Comparison of ENCODE assay signal across 8 mouse cellular contexts in the genomic region with DNA sequence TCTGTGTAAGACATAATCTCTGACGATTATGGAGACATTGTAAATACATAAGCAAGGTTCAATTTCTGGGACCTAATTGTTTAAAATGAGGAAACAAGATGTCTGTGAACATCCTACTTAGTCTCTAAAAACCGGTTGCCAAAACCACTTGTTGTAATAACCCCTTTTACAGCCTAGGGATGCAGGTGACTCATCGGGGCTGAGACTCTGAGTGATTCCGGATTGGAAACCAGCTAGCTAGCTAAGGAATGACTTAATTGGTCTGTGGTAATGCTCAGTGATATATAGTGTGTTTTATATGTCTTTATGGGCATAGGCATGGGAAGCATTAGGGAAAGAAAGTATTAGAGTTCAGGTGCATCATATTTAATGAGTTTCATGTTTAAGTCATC. TPM values are rescaled to one million over a fixed set of nuclear protein-coding genes. Genes with fewer than 3 reads are reported as not detected.
DNase-seq lines count a peak whose midpoint lies in the region; ATAC-seq and TF ChIP-seq lines count a peak whose summit lies in the region.

No protein-coding gene starts in this region.

- WGBS in forebrain, embryonic 12.5 days: 58% methylated on average over 4 of the region's 4 CpGs
- 8% methylated on average over 4 of the region's 4 CpGs for WGBS in limb, embryonic 14.5 days
- 25% methylated on average over 4 of the region's 4 CpGs for WGBS in neural tube, embryonic 13.5 days

- peak overlapping the region; percentile 95 for H3K4me3 ChIP-seq in forebrain, embryonic 12.5 days (replicated peaks)
- peak overlapping the region; percentile 95 for H3K4me3 ChIP-seq in limb, embryonic 14.5 days (replicated peaks; ENCODE audit: low read length)
- peak overlapping the region; percentile 96 for H3K4me3 ChIP-seq in neural tube, embryonic 13.5 days

- CTCF ChIA-PET in Patski (lab: Charles Lee): no interaction called here

- H3K36me3 ChIP-seq in forebrain, embryonic 12.5 days (replicated peaks): no peaks in the 10 kb centered on the region
- H3K36me3 ChIP-seq in limb, embryonic 14.5 days (ENCODE audit: control insufficient read depth, insufficient read depth, low read length): peaks cover 10% of the 10 kb centered on the region
- no peaks in the 10 kb centered on the region for H3K36me3 ChIP-seq in neural tube, embryonic 13.5 days

- H3K4me2 ChIP-seq in forebrain, embryonic 12.5 days: peak overlapping the region; percentile 58
- H3K4me2 ChIP-seq in limb, embryonic 14.5 days (replicated peaks; ENCODE audit: low read depth, low read length, severe bottlenecking): peak overlapping the region; percentile 66
- H3K4me2 ChIP-seq in neural tube, embryonic 13.5 days: peak overlapping the region; percentile 55

- H3K9me3 ChIP-seq in forebrain, embryonic 12.5 days: no peaks in the 10 kb centered on the region
- no peaks in the 10 kb centered on the region for H3K9me3 ChIP-seq in limb, embryonic 14.5 days (ENCODE audit: control insufficient read depth, low read length)
- H3K9me3 ChIP-seq in neural tube, embryonic 13.5 days: no peaks in the 10 kb centered on the region

- H3K9ac ChIP-seq in forebrain, embryonic 12.5 days: peak overlapping the region; percentile 93; the same call in 1 of the 2 replicates
- no peak overlapping the region for H3K9ac ChIP-seq in limb, embryonic 14.5 days (ENCODE audit: low read depth, low read length, severe bottlenecking)
- H3K9ac ChIP-seq in neural tube, embryonic 13.5 days: peak overlapping the region; percentile 93; the same call in 1 of the 2 replicates

- TF ChIP-seq POLR2A in limb, embryonic 14.5 days (IDR thresholded peaks at IDR 0.05; ENCODE audit: borderline replicate concordance, extremely low read depth, insufficient read depth, insufficient read length): no peak

- no peaks in the 10 kb centered on the region for H3K27me3 ChIP-seq in Patski
- H3K27me3 ChIP-seq in forebrain, embryonic 12.5 days: no peaks in the 10 kb centered on the region
- H3K27me3 ChIP-seq in limb, embryonic 14.5 days (ENCODE audit: control insufficient read depth, insufficient read depth, low read length): no peaks in the 10 kb centered on the region
- no peaks in the 10 kb centered on the region for H3K27me3 ChIP-seq in neural tube, embryonic 13.5 days

- in situ Hi-C loops in Patski (cut with MboI; ENCODE audit: low pct_unique_long_range_greater_than_20kb): no loop called here

- TF ChIP-seq CTCF in Patski (IDR thresholded peaks at IDR 0.05): no peak

- POLR2A ChIA-PET in Patski (lab: Charles Lee): interaction anchor here (1.4 kb wide), 1 partner anchor 21 kb away, joined by 4 read pairs; no protein-coding TSS in a partner anchor

- DNase-seq in embryo, embryonic 10.5 days (ENCODE audit: low spot score): peak; percentile 2
- DNase-seq in embryo, embryonic 11 days: no peak
- peak; percentile 60 for DNase-seq in Patski (ENCODE audit: low read depth, low spot score)
- DNase-seq in limb, embryonic 14.5 days (ENCODE audit: low spot score): peak; percentile 18
- no peak for DNase-seq in urinary bladder, postnatal 36 days (ENCODE audit: low spot score in 2 of 2)
- DNase-seq in frontal cortex, postnatal 10 days (ENCODE audit: low spot score in 2 of 2): no peak

- peak; percentile 72 for ATAC-seq in Patski
- no peak for ATAC-seq in forebrain, embryonic 12.5 days (ENCODE audit: low FRiP score)
- ATAC-seq in limb, embryonic 14.5 days (ENCODE audit: low FRiP score, low read depth): no peak
- ATAC-seq in neural tube, embryonic 13.5 days (ENCODE audit: low read depth): no peak

- H3K27ac ChIP-seq in forebrain, embryonic 12.5 days: no peak overlapping the region
- no peak overlapping the region for H3K27ac ChIP-seq in limb, embryonic 14.5 days (replicated peaks; ENCODE audit: low read depth, low read length)
- H3K27ac ChIP-seq in neural tube, embryonic 13.5 days (replicated peaks): no peak overlapping the region

- H3K4me1 ChIP-seq in forebrain, embryonic 12.5 days: peaks cover 21% of the 10 kb centered on the region
- peaks cover 15% of the 10 kb centered on the region; the same call in 1 of the 2 replicates for H3K4me1 ChIP-seq in limb, embryonic 14.5 days (ENCODE audit: control insufficient read depth, insufficient read depth, low read length)
- H3K4me1 ChIP-seq in neural tube, embryonic 13.5 days (replicated peaks): peaks cover 31% of the 10 kb centered on the region

RNA-seq across cellular contexts. Expression of gene Prpf39, which starts 1.4 kb away (rescaled TPM):
- polyA plus RNA-seq in Patski (2021): 34.8 TPM
- polyA plus RNA-seq in forebrain, embryonic 12.5 days (2016; fragmentation: Nextera tagmentation; extraction: Ambion mirVana): 69.4 and 71.1 TPM in 2 replicates
- polyA plus RNA-seq in limb, embryonic 14.5 days (2012; rRNA removed): 44.2 and 51.9 TPM in 2 replicates
- polyA plus RNA-seq in limb, embryonic 14.5 days (2014; fragmentation: Nextera tagmentation; extraction: Ambion mirVana): 58.2 and 63.0 TPM in 2 replicates
- 39.3 and 45.7 TPM in 2 replicates for polyA plus RNA-seq in neural tube, embryonic 13.5 days (2015; fragmentation: Nextera tagmentation; extraction: Ambion mirVana)

RNA-seq across cellular contexts. Expression of gene Fkbp3, which starts 36.3 kb away (rescaled TPM):
- 146 TPM for polyA plus RNA-seq in Patski (2021)
- polyA plus RNA-seq in forebrain, embryonic 12.5 days (2016; fragmentation: Nextera tagmentation; extraction: Ambion mirVana): 660 and 664 TPM in 2 replicates
- 187 and 335 TPM in 2 replicates for polyA plus RNA-seq in limb, embryonic 14.5 days (2012; rRNA removed)
- polyA plus RNA-seq in limb, embryonic 14.5 days (2014; fragmentation: Nextera tagmentation; extraction: Ambion mirVana): 379 and 385 TPM in 2 replicates
- polyA plus RNA-seq in neural tube, embryonic 13.5 days (2015; fragmentation: Nextera tagmentation; extraction: Ambion mirVana): 460 and 490 TPM in 2 replicates

RNA-seq across cellular contexts. Expression of gene Fancm, which starts 37.9 kb away (rescaled TPM):
- polyA plus RNA-seq in Patski (2021): 4.5 TPM
- 15.4 and 17.5 TPM in 2 replicates for polyA plus RNA-seq in forebrain, embryonic 12.5 days (2016; fragmentation: Nextera tagmentation; extraction: Ambion mirVana)
- polyA plus RNA-seq in limb, embryonic 14.5 days (2012; rRNA removed): 8.6 and 8.7 TPM in 2 replicates
- polyA plus RNA-seq in limb, embryonic 14.5 days (2014; fragmentation: Nextera tagmentation; extraction: Ambion mirVana): 8.4 and 10.3 TPM in 2 replicates
- 7.3 and 9.2 TPM in 2 replicates for polyA plus RNA-seq in neural tube, embryonic 13.5 days (2015; fragmentation: Nextera tagmentation; extraction: Ambion mirVana)

Comparison
In these comparisons a context has a peak if more than half of its experiments do, and no peak if none do; other contexts are left out.
1. DNase-seq: peak in embryo, embryonic 10.5 days (single experiment), Patski (single experiment) and limb, embryonic 14.5 days (single experiment); none in embryo, embryonic 11 days (single experiment), urinary bladder, postnatal 36 days (0 of 2) and frontal cortex, postnatal 10 days (0 of 2).
2. Peak in every context shown above with its lines, with median percentiles within 50 percentile points of each other: H3K4me2 ChIP-seq and H3K4me3 ChIP-seq.